Mouse (Mus musculus) lung, adult 18-20 months (tissue): ENCODE data around the gene Tmem267.
"Not testable (repeated sequence)": the region's sequence is repeated elsewhere in the genome, so short reads cannot be mapped to it uniquely, and the experiment has no call there.

Experiments
- DNase-seq, 2 experiments: peaks; one replicate each; pipeline ENCODE4 v3.0.0; 2022; ENCODE audit warnings: mixed read lengths in 2 of 2

Gene Tmem267

GRCm38 (mm10) chr13:119487880-119488580 lies at the start of gene Tmem267, which contains the start of gene 3110070M22Rik:
TSS of gene Tmem267 (plus strand) at chr13:119488039.
TSS of gene 3110070M22Rik (minus strand) at chr13:119488383.
- DNase-seq: peak; percentile 75 to 83

GRCm38 (mm10) chr13:119442244-119442643 lies 45.6 kb upstream of the Tmem267 start:
- DNase-seq: no peak

GRCm38 (mm10) chr13:119453563-119453962 lies 34.3 kb upstream of the Tmem267 start:
- no peak for DNase-seq

- no peak for DNase-seq
These were observed 32.8 kb upstream of the Tmem267 start for GRCm38 (mm10) chr13:119455082-119455481.

- no peak for DNase-seq
These were observed 31.5 kb upstream of the Tmem267 start for GRCm38 (mm10) chr13:119456342-119456741.

- DNase-seq: no peak
These were observed 25.8 kb upstream of the Tmem267 start for GRCm38 (mm10) chr13:119461900-119462595.

GRCm38 (mm10) chr13:119462596-119463560 lies 25.0 kb upstream of the Tmem267 start, which contains the start of gene 4833420G17Rik:
TSS of gene 4833420G17Rik (plus strand) at chr13:119462768.
- DNase-seq: peak; percentile 89 to 93

DNA sequence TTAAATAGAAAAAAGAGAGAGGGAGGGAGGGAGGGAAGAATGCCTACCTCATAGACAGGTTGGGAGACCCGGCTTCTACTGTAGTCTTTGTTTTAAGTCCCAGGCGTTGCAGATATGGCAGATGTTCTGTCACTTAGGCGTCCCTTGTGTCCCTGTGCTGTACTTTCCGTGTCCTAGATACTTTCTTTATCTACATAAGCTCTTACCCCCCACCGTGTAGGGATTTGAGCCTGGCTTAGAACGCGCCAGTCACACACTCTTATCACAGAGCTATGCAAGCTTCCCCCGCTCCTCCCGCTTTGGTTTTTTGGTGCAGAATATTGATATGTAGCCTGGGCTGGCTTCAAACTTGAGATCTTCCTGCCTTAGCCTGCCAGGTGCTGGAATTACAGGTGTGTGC lies 11.2 kb upstream of the Tmem267 start:
- no peak for DNase-seq

- no peak for DNase-seq
These were observed 10.1 kb upstream of the Tmem267 start for GRCm38 (mm10) chr13:119477789-119478188.

- DNase-seq: no peak
These were observed 485 bp upstream of the Tmem267 start for GRCm38 (mm10) chr13:119487354-119487753.

DNA sequence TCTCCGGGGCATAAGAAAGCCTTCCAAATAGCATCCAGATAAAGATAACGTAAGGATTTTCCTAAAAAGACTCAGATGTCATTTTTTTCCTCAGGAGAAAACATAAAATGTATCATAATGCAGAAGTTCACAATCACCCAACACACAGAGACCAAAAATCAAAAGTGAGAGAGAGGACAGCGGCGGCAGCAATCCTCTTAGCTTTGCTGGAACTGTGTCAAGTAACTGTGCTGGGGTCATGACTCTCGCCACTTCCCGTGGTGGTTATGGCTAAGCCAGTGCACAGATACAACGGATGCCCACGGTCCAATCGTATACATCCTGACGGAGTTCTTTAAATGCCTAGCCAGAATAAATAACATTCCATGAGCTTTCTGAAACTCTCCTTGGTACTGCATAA lies 4.2 kb downstream of the Tmem267 start:
- not testable (repeated sequence) for DNase-seq

DNA sequence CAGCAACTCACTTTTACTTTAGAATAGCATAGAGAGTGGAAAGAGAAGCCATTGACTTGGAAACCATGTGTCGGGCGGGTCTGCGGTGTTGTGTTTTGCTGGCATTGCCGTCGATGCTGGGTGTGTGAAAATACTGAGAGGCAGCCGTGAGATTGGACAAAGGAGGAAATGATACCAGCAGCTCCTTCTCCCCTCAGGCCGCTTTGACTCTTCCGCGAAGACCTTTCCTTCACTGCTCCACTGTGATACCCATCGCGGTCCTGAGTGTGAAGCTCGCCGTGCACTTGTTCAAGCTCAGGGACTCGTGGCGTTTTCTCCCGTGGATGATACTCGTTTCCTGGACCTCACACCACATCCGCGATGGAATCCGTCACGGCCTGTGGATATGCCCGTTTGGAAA lies 7.1 kb downstream of the Tmem267 start:
- not testable (repeated sequence) for DNase-seq

DNA sequence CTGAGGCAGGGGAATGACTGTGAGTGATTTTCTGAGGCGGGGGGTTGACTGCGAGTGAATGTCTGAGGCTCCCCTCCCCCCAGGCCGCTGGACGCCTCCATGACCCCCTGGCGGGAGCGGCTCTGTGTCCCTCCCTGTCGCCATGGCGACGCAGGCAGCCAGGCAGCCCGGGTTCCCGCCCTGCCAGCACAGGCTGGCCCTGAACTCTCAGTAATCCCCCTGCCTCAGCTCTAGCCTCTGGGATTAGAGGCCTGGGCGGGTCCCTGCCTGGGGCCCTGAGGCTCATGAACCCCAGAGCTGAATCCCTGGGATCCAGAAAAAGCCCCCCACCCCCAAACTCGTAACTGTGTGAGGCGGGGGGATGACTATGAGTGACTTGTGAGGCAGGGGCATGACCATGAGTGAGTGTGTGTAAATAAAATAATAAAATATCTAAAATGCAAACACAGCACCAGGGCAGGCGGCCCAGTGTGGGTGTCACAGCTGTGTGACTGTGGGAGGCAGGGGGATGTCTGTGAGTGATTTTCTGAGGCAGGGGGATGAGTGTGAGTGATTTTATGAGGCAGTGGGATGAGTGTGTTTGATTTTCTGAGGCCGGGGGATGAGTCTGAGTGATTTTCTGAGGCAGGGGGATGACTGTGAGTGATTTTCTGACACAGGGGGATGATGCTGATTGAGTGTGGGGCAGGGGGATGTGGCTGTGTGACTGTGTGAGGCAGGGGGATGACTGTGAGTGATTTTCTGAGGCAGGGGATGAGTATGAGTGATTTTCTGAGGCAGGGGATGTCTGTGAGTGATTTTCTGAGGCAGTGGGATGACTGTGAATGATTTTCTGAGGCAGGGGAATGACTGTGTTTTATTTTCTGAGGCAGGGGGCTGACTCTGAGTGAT lies 108.7 kb downstream of the Tmem267 start:
- DNase-seq: peak; percentile 15 to 51

- not testable (repeated sequence) for DNase-seq
These were observed 110.6 kb downstream of the Tmem267 start for GRCm38 (mm10) chr13:119598466-119598865.

- DNase-seq: peak in 1 of 2 experiments; percentile 42
These were observed 111.2 kb downstream of the Tmem267 start for GRCm38 (mm10) chr13:119599066-119599465.

DNA sequence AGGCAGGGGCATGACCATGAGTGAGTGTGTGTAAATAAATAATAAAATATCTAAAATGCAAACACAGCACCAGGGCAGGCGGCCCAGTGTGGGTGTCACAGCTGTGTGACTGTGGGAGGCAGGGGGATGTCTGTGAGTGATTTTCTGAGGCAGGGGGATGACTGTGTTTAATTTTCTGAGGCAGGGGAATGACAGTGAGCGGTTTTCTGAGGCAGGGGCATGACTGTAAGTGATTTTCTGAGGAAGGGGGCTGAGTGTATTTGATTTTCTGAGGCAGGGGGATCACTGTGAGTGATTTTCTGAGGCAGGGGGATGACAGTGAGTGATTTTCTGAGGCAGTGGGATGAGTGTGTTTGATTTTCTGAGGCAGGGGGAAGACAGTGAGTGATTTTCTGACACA lies 111.7 kb downstream of the Tmem267 start:
- not testable (repeated sequence) for DNase-seq

DNA sequence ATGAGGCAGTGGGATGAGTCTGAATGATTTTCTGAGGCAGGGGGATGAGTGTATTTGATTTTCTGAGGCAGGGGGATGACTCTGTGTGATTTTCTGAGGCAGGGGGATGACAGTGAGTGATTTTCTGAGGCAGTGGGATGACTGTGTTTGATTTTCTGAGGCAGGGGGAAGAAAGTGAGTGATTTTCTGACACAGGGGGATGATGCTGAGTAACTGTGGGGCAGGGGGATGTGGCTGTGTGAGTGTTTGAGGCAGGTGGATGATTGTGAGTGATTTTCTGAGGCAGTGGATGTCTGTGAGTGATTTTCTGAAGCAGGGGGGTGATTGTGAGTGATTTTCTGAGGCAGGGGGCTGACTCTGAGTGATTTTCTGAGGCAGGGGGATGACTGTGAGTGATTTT lies 112.3 kb downstream of the Tmem267 start:
- peak; percentile 18 to 37 for DNase-seq

- DNase-seq: peak; percentile 21 to 37
These were observed 115.0 kb downstream of the Tmem267 start for GRCm38 (mm10) chr13:119602688-119603331.

GRCm38 (mm10) chr13:119603890-119604289 lies 116.1 kb downstream of the Tmem267 start:
- not testable (repeated sequence) for DNase-seq

DNA sequence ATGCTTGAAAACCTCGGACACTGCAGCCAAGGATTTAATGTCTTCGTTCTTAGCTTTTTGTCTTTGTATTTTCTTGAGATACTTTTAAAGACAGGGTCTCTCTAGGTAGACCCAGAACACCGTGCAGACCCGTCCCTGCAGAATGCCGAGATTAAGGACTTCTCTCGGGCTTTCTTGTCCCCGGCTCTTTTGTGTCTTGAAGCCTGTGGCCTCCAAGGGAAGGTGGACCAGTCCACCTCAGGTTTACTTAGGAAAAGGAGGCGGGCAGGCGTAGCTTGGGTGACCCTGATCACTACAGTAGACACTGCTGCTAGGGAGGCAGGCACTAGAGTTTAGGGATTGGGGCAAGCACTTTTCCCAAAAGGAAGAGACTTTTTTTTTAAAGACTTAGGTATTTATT lies 116.5 kb downstream of the Tmem267 start:
- DNase-seq: not testable (repeated sequence)

DNA sequence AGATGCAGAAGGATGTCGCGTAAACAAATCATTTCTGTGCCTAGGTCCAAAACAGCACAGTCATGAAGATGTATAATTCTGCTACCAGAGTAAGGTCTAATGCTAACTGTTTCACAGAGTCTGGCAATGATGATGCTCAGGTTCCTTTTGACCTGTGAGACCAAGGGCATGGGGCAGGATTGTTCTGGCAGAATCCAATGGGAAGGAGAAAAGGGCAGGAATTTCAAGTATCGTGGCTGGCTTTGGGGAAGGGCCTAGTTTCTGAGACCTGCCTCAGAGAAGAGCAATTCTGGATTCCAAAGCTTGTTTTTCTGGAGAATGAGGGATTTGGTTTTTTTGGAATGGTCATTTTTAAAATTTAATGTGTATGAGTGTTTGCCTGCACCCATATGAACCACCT lies 131.0 kb downstream of the Tmem267 start:
- DNase-seq: no peak
